Mouse (Mus musculus): ENCODE results near the gene Lpp. TPM values are rescaled to one million over a fixed set of nuclear protein-coding genes. Genes with fewer than 3 reads are reported as not detected.

The Lpp gene
- total and polyA plus RNA-seq, 2 experiments from 2014 or later = 7.9 to 15.9 TPM

GRCm38 (mm10) chr16:24891453-24891852, 498.1 kb downstream of the Lpp start:
- no peak for ATAC-seq (ENCODE audit: low FRiP score)
- no peak for TF ChIP-seq CTCF (IDR thresholded peaks at IDR 0.05)
- Histone ChIP-seq H3K4me2 (ENCODE audit: low read depth, low read length, poor library complexity, severe bottlenecking) (no peak overlapping the region), H3K9me3 (ENCODE audit: low read length) (no peaks in the 10 kb centered on the region), H3K4me1 (ENCODE audit: insufficient read depth, low read length) (no peaks in the 10 kb centered on the region; the same call in 1 of the 2 replicates), H3K36me3 (ENCODE audit: insufficient read depth, low read length) (no peaks in the 10 kb centered on the region), H3K9ac (replicated peaks; ENCODE audit: low read length, poor library complexity, severe bottlenecking) (no peak overlapping the region), H3K27ac (ENCODE audit: low read depth, low read length) (no peak overlapping the region), H3K27me3 (ENCODE audit: insufficient read depth, low read length) (no peaks in the 10 kb centered on the region), H3K4me3 (ENCODE audit: low read depth, low read length) (no peak overlapping the region)
- DNase-seq (ENCODE audit: low spot score) = no peak
- WGBS = 64% methylated on average over 6 of the region's 6 CpGs

GRCm38 (mm10) chr16:24895160-24895559, 501.9 kb downstream of the Lpp start:
- Histone ChIP-seq H3K9me3 (ENCODE audit: low read length) (no peaks in the 10 kb centered on the region), H3K27ac (ENCODE audit: low read depth, low read length) (no peak overlapping the region), H3K9ac (replicated peaks; ENCODE audit: low read length, poor library complexity, severe bottlenecking) (no peak overlapping the region), H3K4me2 (ENCODE audit: low read depth, low read length, poor library complexity, severe bottlenecking) (no peak overlapping the region), H3K27me3 (ENCODE audit: insufficient read depth, low read length) (no peaks in the 10 kb centered on the region), H3K4me1 (ENCODE audit: insufficient read depth, low read length) (no peaks in the 10 kb centered on the region), H3K36me3 (ENCODE audit: insufficient read depth, low read length) (no peaks in the 10 kb centered on the region), H3K4me3 (ENCODE audit: low read depth, low read length) (no peak overlapping the region)
- TF ChIP-seq CTCF (IDR thresholded peaks at IDR 0.05) = no peak
- no peak for ATAC-seq (ENCODE audit: low FRiP score)
- no peak for DNase-seq (ENCODE audit: low spot score)
- 69% methylated on average over 5 of the region's 5 CpGs for WGBS

GRCm38 (mm10) chr16:24897641-24898040, 504.3 kb downstream of the Lpp start:
- Histone ChIP-seq H3K36me3 (ENCODE audit: insufficient read depth, low read length) (no peaks in the 10 kb centered on the region), H3K9ac (replicated peaks; ENCODE audit: low read length, poor library complexity, severe bottlenecking) (no peak overlapping the region), H3K27me3 (ENCODE audit: insufficient read depth, low read length) (no peaks in the 10 kb centered on the region), H3K4me2 (ENCODE audit: low read depth, low read length, poor library complexity, severe bottlenecking) (no peak overlapping the region), H3K4me1 (ENCODE audit: insufficient read depth, low read length) (no peaks in the 10 kb centered on the region), H3K27ac (ENCODE audit: low read depth, low read length) (no peak overlapping the region), H3K4me3 (ENCODE audit: low read depth, low read length) (no peak overlapping the region), H3K9me3 (ENCODE audit: low read length) (no peaks in the 10 kb centered on the region)
- no peak for DNase-seq (ENCODE audit: low spot score)
- ATAC-seq (ENCODE audit: low FRiP score) = no peak
- 71% methylated on average over 3 of the region's 3 CpGs for whole genome bisulfite sequencing
- TF ChIP-seq CTCF (IDR thresholded peaks at IDR 0.05) = no peak

- H3K27me3 ChIP-seq (ENCODE audit: insufficient read depth, low read length) = no peaks in the 10 kb centered on the region
- no peaks in the 10 kb centered on the region for H3K36me3 ChIP-seq (ENCODE audit: insufficient read depth, low read length)
- DNase-seq (ENCODE audit: low spot score) (no peak), ATAC-seq (ENCODE audit: low FRiP score) (no peak)
- no peak overlapping the region for H3K9ac ChIP-seq (replicated peaks; ENCODE audit: low read length, poor library complexity, severe bottlenecking)
- H3K4me1 ChIP-seq (ENCODE audit: insufficient read depth, low read length) = no peaks in the 10 kb centered on the region
- WGBS = 60% methylated on average over 2 of the region's 2 CpGs
- no peak for TF ChIP-seq CTCF (IDR thresholded peaks at IDR 0.05)
- H3K9me3 ChIP-seq (ENCODE audit: low read length) = no peaks in the 10 kb centered on the region
- no peak overlapping the region for H3K4me3 ChIP-seq (ENCODE audit: low read depth, low read length)
- no peak overlapping the region for H3K27ac ChIP-seq (ENCODE audit: low read depth, low read length)
- H3K4me2 ChIP-seq (ENCODE audit: low read depth, low read length, poor library complexity, severe bottlenecking) = no peak overlapping the region
Observed at GRCm38 (mm10) chr16:24900241-24900796, 507.0 kb downstream of the Lpp start.

- H3K4me2 ChIP-seq (ENCODE audit: low read depth, low read length, poor library complexity, severe bottlenecking) = no peak overlapping the region
- H3K27ac ChIP-seq (ENCODE audit: low read depth, low read length) = no peak overlapping the region
- no peaks in the 10 kb centered on the region for H3K4me1 ChIP-seq (ENCODE audit: insufficient read depth, low read length)
- H3K9me3 ChIP-seq (ENCODE audit: low read length) = no peaks in the 10 kb centered on the region
- H3K27me3 ChIP-seq (ENCODE audit: insufficient read depth, low read length) = no peaks in the 10 kb centered on the region
- no peak for ATAC-seq (ENCODE audit: low FRiP score)
- H3K4me3 ChIP-seq (ENCODE audit: low read depth, low read length) = no peak overlapping the region
- TF ChIP-seq CTCF (IDR thresholded peaks at IDR 0.05) = no peak
- WGBS = 87% methylated on average over 6 of the region's 6 CpGs
- DNase-seq (ENCODE audit: low spot score) = no peak
- H3K36me3 ChIP-seq (ENCODE audit: insufficient read depth, low read length) = no peaks in the 10 kb centered on the region
- no peak overlapping the region for H3K9ac ChIP-seq (replicated peaks; ENCODE audit: low read length, poor library complexity, severe bottlenecking)
Observed at GRCm38 (mm10) chr16:24901139-24901859, 508.0 kb downstream of the Lpp start.

- H3K9me3 ChIP-seq (ENCODE audit: low read length) = no peaks in the 10 kb centered on the region
- no peaks in the 10 kb centered on the region for H3K4me1 ChIP-seq (ENCODE audit: insufficient read depth, low read length)
- no peak overlapping the region for H3K9ac ChIP-seq (replicated peaks; ENCODE audit: low read length, poor library complexity, severe bottlenecking)
- no peaks in the 10 kb centered on the region for H3K27me3 ChIP-seq (ENCODE audit: insufficient read depth, low read length)
- H3K4me2 ChIP-seq (ENCODE audit: low read depth, low read length, poor library complexity, severe bottlenecking) = no peak overlapping the region
- no peaks in the 10 kb centered on the region for H3K36me3 ChIP-seq (ENCODE audit: insufficient read depth, low read length)
- ATAC-seq (ENCODE audit: low FRiP score) (no peak), DNase-seq (ENCODE audit: low spot score) (no peak)
- WGBS = 82% methylated on average over 1 of the region's 1 CpGs
- H3K27ac ChIP-seq (ENCODE audit: low read depth, low read length) = no peak overlapping the region
- no peak for TF ChIP-seq CTCF (IDR thresholded peaks at IDR 0.05)
- no peak overlapping the region for H3K4me3 ChIP-seq (ENCODE audit: low read depth, low read length)
Observed at GRCm38 (mm10) chr16:24902111-24902510, 508.8 kb downstream of the Lpp start.
